Mouse (Mus musculus) left cerebral cortex, adult 8-10 months (tissue): ENCODE measurements around the gene Mtfr1l. TPM values are rescaled to one million over a fixed set of nuclear protein-coding genes. Genes with fewer than 3 reads are reported as not detected.

Experiments
- DNase-seq, 2 experiments: peaks; one replicate each; pipeline ENCODE4 v3.0.0; 2022; ENCODE audit warnings: low spot score in 2 of 2
- total RNA-seq, 4 experiments: library from RNA; stranded (reverse); gene quantifications; 2 replicates each; pipeline ENCODE4 v1.2.4; 2022

Gene Mtfr1l
- total RNA-seq, 4 experiments from 2014 or later: 70.0 to 79.5 (median 71.9) TPM

- DNase-seq: no peak
Measured at GRCm38 (mm10) chr4:134557626-134558249, 22.6 kb upstream of the Mtfr1l start.

GRCm38 (mm10) chr4:134555956-134556580 lies 20.9 kb upstream of the Mtfr1l start:
- no peak for DNase-seq

GRCm38 (mm10) chr4:134553631-134554030 lies 18.4 kb upstream of the Mtfr1l start:
- DNase-seq: no peak

GRCm38 (mm10) chr4:134551494-134552316 lies 16.5 kb upstream of the Mtfr1l start, which contains the start of gene Selenon:
Gene Selenon (minus strand): TSS chr4:134552166.
- no peak for DNase-seq

GRCm38 (mm10) chr4:134549899-134550298 lies 14.7 kb upstream of the Mtfr1l start:
- no peak for DNase-seq

GRCm38 (mm10) chr4:134548169-134548938 lies 13.2 kb upstream of the Mtfr1l start:
- no peak for DNase-seq

GRCm38 (mm10) chr4:134546814-134547705 lies 11.9 kb upstream of the Mtfr1l start:
- DNase-seq: no peak

- peak; percentile 77 to 98 for DNase-seq
Measured at GRCm38 (mm10) chr4:134543261-134543660, 8.1 kb upstream of the Mtfr1l start.

GRCm38 (mm10) chr4:134542726-134543125 lies 7.5 kb upstream of the Mtfr1l start:
- DNase-seq: no peak

GRCm38 (mm10) chr4:134538997-134539580 lies 3.9 kb upstream of the Mtfr1l start:
- DNase-seq: no peak

- DNase-seq: peak in 1 of 2 experiments; percentile 72
Measured at GRCm38 (mm10) chr4:134535787-134536151, 582 bp upstream of the Mtfr1l start.

- DNase-seq: no peak
Measured at GRCm38 (mm10) chr4:134534124-134534886, 882 bp downstream of the Mtfr1l start.

- DNase-seq: no peak
Measured at GRCm38 (mm10) chr4:134533421-134533820, 1.8 kb downstream of the Mtfr1l start.

GRCm38 (mm10) chr4:134532928-134533327 lies 2.3 kb downstream of the Mtfr1l start:
- no peak for DNase-seq

- no peak for DNase-seq
Measured at GRCm38 (mm10) chr4:134526220-134526619, 9.0 kb downstream of the Mtfr1l start.

- DNase-seq: no peak
Measured at GRCm38 (mm10) chr4:134525806-134526205, 9.4 kb downstream of the Mtfr1l start.

- no peak for DNase-seq
Measured at GRCm38 (mm10) chr4:134523447-134523846, 11.7 kb downstream of the Mtfr1l start.

- DNase-seq: no peak
Measured at GRCm38 (mm10) chr4:134519281-134519680, 15.9 kb downstream of the Mtfr1l start.

- DNase-seq: no peak
Measured at GRCm38 (mm10) chr4:134518541-134518940, 16.6 kb downstream of the Mtfr1l start.
